Mouse (Mus musculus) testis, postnatal 14 days (tissue): ENCODE measurements around the gene Olfr51.
A peak's percentile ranks its signal among the peaks of the same experiment; 100 is the strongest.
"Not testable (repeated sequence)": the region's sequence is repeated elsewhere in the genome, so short reads cannot be mapped to it uniquely, and the experiment has no call there.

Experiments
- DNase-seq: peaks from one replicate; pipeline ENCODE4 v3.0.0; 2021; ENCODE audit warnings: low spot score

The Olfr51 gene

DNA sequence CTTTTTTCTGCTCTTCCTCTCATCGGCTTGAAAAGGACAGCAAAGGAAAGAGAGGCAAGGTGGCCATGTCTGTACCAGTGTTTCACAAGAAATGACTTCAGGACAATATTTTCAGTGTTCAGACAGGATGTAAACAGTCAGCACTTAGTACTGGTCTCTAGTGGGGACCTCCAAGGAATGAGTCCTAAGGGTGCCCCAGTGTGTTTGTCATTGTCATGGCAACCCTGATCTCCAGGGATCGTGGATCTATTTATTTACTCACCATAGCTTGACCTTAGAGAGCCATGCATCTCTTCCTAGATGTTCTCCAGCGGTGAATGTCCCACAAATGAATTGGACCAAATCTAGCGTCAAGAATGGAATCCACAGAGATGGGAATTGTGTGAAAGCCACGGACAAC is at the start of gene Olfr51:
TSS of gene Olfr51 (plus strand) at position 301 of the 400 bp plus-strand sequence.
- DNase-seq, result no peak

DNA sequence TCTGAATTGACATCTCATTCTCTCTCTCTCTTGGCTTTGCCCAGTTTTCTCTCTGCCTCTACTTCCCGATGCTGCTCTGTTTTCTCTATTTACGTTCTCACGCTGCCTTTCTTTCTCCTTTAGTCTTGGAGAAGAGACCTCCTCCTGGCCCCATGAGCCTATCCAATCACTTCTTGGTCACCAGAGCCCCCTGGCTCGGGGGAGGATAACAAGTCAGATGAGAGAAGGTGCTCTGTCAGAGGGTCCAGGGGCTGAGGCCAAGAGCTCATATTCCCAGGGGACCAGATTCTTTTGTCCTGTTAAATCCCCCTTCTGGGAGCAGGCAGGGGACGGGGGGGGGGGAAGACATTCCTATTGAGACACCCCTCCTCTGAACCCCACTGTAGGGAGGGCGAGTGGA is 49.7 kb upstream of the Olfr51 start, which contains the start of gene Prop1:
TSS of gene Prop1 (minus strand) at position 101 of the 400 bp plus-strand sequence.
- no peak for DNase-seq

DNA sequence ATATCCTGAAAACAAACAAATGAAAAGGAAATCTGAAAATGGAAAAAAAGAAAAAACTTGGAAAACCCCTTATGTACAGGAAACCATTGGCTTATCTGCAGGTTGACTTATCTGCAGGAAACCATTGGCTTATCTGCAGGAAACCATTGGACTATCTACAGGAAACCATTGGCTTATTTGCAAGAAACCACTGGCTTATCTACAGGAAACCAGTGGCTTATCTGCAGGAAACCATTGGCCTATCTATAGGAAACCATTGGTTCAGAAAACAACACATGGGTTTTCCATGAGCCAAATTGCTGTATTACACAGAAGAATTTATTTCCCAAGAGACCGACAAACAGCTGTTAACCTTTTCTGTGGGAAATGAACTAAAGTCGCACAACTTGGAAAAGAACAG is 38.5 kb upstream of the Olfr51 start:
- DNase-seq, result no peak

DNA sequence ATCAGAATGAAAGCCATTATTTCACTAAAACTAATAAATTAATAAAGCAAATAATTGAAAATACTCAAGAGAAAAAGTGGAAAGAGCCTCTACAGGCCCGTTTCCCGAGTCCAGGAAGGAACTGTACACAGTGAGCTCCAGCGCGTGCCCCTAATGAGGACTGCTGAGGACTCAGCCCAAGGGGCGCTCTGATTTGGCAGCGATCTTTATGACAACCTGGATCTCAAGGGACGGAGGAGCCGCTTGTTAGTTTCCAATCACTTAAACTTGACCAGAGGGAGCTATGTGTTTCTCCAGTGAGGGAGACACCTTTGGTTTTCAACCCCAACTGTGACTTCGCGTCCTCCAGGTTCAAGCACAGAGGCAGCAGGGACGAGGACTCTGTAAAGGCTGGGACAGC is 37.2 kb upstream of the Olfr51 start, which contains the start of gene Olfr1378:
TSS of gene Olfr1378 (plus strand) at position 301 of the 400 bp plus-strand sequence.
- DNase-seq, result no peak

DNA sequence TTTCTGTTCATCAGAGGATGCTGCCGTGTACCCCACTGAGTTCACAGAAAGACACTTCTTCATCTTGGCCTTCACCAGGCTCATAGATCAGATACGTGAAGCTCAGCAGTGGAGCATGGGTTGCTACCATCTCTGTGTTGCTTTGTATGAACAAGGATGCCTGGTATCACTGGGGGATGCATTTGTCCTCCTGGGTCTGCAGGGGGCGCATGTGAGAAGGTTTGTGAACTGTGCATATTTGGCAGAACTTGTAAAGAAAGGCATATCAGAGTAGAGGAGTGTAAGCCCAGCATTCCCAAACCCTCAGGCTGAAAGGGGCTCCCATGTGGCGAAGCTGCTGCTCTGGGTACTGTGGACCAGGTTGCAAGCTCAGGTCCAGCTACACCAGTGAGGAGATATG is 26.2 kb upstream of the Olfr51 start:
- DNase-seq, result no peak

DNA sequence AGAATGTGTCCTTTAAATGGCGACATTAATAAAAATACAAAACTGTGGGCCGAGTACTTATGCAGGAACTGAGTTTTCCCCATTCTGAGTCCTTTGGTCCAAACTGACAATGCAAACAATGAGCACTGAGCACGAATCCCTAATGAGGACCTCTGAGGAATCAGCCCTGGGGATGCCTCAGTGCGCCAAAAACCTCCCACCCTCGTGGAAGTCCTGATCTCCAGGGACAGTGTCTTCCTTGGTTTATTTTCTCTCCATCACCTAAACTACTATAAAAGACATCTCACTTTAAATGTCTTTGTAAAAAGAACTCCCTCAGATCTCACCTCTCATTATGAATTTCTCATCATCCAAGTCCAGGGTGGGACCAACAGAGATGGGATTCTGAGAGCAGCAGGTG is 21.7 kb upstream of the Olfr51 start, which contains the start of gene Olfr1377:
TSS of gene Olfr1377 (plus strand) at position 301 of the 400 bp plus-strand sequence.
- no peak for DNase-seq

DNA sequence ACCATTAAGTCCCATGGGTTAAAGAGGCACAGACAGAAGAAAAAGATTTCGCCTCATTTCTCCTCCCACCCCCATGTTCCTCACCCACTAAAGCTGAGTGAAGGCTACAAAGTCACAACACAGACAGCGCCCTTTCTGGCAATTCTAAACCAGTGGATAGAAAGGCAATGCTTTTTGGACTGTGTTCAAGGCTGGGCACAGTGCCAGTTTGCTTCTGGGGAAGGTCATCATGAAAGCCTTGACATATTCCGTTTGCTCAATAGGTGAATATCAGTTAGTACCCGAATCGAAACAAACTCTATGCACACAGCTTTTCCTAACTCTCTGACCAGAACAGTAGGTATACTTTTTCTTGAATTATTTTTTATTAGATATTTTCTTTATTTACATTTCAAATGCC is 8.4 kb downstream of the Olfr51 start:
- DNase-seq, result peak; percentile 77

DNA sequence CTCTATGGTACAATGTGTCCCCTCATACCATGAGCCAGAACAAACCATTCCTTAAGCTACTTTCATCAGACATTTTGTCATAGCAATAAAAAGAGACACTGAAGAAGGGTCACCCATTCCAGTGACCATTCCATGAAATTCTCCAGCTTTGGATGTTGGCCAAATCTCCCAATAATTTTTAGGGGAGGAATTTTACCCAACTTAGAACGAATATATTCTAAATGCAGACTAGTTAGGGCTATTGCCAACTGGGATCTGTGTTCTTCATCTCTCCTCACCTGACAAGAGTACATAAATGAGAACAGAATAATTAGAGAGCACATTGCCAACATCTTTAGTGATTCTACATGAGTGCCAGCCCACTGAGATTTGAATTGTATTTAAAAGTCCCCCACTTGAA is 10.5 kb downstream of the Olfr51 start, which contains the start of gene Olfr54:
TSS of gene Olfr54 (plus strand) at position 301 of the 400 bp plus-strand sequence.
- DNase-seq, result no peak

DNA sequence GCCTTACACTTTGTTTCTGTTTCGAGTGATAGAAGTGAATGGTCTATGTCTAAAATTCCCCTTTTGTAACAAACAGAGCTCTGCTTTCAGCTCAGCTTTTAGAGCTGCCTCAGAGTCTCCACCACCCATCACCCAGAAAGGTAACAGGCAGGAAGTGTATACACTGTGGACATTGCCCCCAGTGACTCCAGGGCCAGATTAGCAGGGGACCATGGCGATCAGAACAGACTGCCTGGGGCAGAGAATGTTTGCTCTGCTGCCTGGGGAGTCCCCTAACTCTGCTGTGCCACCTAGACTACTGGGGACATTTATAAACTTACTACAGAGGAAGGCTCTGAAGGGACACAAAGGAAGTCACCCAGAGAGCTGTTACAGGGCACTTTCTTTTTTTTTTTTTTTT is 12.9 kb downstream of the Olfr51 start:
- no peak for DNase-seq

DNA sequence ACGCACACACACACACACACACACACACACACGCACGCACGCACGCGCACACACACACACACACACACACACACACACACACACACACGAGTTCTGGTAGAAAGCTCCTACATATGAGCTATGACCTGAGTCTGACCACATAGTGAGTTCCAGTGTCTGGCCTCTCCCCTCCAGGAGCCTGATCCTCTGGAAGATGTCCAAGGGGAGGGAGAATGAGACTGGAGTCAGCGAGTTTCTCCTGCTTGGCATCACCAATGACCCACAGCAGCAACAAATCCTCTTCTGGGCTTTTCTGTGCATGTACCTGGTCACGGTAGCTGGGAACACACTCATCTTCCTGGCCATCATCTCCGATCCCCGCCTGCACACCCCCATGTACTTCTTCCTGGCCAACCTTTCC is 23.4 kb downstream of the Olfr51 start:
- not testable (repeated sequence) for DNase-seq

DNA sequence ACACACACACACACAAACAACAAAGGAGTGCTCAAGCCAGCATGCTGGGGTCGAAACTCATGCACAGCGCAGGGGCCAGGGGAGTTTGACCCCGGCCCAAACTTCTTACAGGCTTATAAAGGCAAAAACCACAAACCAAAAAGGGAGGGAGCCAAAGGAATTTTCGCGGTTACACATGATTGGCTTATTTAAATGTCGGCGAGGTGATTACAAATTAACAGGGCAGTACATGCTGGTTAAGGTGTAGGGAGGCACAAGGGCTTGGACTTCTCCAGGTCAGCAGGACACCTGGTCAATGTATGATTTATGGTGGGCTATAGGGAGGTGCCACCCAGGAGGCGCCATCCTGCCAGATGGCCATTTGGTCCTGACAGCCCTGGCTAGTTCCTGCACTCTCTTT is 26.0 kb downstream of the Olfr51 start:
- not testable (repeated sequence) for DNase-seq

DNA sequence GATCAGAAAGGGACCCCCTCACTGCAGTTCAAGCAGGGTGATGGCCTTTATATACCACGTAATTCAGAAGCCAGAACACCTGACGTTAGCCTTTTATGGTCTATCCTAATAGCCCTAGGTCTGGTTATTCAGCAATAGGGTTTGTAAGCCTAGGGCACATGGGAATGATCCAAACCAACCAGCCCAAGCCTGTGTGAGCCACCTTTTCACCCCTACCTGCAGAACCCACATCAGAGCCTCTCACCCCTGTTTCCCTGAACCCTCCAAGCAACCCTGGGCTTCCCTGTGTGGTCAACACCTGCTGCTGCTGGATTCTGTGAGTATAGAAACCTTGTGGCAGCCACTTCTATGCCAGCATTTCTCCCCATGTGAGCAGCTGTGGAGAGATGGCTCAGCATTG is 26.8 kb downstream of the Olfr51 start:
- DNase-seq, result no peak

DNA sequence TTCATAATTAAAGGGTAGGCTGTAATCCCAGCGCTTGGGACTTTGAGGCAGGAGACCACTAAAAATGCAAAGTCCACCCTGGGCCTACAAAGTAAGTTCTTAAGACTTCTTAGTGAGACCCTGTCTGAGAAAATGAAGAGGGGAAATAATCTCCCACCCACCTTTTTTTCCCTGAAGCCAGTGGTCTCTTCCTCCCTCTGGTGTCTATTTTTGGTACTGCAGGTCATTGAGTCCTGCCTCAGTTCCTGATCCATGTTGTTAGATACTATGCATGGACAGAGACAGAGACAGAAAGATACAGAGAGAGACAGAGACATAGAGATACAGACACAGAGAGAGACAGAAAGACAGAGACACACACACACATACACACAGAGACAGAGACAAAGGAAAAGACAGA is 29.5 kb downstream of the Olfr51 start:
- DNase-seq, result no peak

DNA sequence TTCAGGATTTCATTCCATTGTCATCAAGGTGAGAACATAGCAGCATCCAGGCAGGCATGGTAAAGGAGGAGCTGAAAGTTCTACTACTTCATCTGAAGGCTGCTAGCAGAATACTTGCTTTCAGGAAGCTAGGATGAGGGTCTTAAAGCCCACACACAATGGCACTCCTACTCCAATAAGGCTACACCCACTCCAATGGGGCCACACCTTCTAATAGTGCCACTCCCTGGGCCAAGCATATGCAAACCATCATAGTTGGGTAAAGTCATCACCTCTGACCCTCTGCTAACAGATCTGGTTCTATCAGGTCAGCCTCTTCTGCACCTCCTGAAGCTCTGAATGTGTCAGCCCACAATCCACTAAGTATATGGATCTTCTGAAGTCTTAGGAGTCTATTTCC is 30.7 kb downstream of the Olfr51 start:
- not testable (repeated sequence) for DNase-seq

DNA sequence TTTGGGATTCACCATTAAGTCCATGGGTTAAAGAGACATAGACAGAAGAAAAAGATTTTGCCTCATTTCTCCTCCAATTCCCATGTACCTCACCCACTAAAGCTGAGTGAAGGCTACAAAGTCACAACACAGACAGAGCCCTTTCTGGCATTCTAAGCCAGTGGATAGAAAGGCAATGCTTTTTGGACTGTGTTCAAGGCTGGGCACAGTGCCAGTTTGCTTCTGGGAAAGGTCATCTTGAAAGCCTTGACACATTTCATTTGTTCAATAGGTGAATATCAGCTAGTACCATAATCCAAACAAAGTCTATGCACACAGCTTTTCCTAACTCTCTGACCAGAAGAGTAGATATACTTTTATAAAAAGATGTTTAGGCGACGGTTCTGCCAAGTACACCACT is 32.6 kb downstream of the Olfr51 start:
- DNase-seq, result no peak

DNA sequence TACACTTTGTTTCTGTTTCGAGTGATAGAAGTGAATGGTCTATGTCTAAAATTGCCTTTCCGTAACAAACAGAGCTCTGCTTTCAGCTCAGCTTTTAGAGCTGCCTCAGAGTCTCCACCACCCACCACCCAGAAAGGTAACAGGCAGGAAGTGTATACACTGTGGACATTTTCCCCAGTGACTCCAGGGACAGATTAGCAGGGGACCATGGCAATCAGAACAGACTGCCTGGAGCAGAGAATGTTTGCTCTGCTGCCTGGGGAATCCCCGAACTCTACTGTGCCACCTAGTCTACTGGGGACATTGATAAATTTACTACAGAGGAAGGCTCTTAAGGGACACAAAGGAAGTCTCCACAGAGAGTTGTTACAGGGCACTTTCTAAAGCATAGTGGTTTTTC is 41.4 kb downstream of the Olfr51 start:
- not testable (repeated sequence) for DNase-seq

DNA sequence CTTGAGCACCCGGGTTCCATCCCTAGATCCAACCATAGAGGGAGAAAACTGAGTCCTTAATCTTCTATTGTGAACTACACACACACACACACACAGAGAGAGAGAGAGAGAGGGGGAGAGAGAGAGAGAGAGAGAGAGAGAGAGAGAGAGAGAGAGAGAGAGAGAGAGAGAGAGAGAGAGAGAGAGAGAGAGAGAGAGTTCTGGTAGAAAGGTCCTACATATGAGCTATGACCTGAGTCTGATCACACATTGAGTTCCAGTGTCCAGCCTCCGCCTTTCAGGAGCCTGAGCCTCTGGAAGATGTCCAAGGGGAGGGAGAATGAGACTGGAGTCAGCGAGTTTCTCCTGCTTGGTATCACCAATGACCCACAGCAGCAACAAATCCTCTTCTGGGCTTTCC is 44.4 kb downstream of the Olfr51 start, which contains the start of gene Olfr1375:
TSS of gene Olfr1375 (plus strand) at position 301 of the 400 bp plus-strand sequence.
- not testable (repeated sequence) for DNase-seq

DNA sequence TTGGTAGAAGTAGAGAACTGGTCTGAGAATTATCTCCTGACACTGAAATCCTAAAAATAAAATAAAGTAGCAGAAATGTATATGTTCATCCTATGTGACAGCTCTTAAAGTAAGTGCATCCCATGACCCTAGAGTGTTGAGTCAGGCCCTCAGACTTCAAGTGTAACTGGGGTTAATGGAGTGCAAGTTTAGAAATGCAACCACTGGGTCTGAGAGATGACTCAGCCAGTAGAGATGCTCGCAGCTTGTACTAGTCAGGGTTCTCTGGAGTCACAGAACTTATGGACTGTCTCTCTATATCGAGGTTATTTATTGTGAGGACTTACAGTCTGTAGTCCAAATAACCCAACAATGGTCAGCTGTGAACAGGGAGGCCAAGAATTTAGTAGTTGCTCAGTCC is 48.3 kb downstream of the Olfr51 start:
- DNase-seq, result no peak

DNA sequence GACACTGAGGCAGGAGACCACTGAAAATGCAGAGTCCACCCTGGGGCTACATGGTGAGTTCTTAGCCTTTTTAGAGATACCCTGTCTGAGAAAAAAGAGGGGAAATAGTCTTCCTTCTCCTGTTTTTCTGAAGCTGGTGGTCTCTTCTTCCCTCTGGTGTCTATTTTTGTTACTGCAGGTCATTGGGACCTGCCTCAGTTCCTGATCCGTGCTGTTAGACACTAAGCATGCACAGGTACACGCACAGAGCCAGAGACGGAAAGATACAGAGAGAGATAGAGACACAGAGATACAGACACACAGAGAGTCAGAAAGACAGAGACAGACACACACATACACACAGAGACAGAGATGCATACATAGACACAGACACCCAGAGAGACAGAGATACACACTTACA is 49.8 kb downstream of the Olfr51 start:
- no peak for DNase-seq

DNA sequence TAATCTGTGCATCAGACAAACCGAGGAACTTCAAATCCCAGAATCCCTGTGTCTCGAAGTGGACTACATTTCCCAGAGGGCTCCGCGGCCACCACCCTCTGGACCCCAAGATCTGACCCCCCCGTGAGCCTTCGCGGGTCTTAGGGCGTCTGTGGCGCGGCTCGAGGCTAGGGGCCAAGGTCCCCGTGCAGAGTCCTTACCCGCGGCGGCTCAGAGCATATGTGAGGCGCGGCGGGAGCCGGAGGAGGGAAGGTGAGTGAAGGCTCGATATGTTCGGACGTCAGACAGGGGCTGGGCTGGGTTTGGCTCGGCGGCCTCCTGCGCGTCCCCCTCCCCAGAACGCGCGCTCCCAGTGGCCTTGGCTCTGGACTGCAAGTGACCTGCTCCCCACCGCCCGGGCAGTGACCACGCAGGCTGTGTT is 55.8 kb downstream of the Olfr51 start, which contains the start of gene Zfp354a:
TSS of gene Zfp354a (plus strand) at position 107 of the 421 bp plus-strand sequence.
- peak; percentile 37 for DNase-seq
